Mouse (Mus musculus) gastrocnemius, postnatal 14 days (tissue): Measurements from ENCODE around the gene Ptprg. TPM values are rescaled to one million over a fixed set of nuclear protein-coding genes. Genes with fewer than 3 reads are reported as not detected.
"Not testable (repeated sequence)": the region's sequence is repeated elsewhere in the genome, so short reads cannot be mapped to it uniquely, and the experiment has no call there.

ENCODE experiments used
- DNase-seq: peaks from one replicate; pipeline ENCODE4 v3.0.0; 2021; ENCODE audit warnings: mixed read lengths
- intact Hi-C: fragments of 180-260 bp; cut with DNase I; formaldehyde crosslinking; loops from one replicate; pipeline ENCODE4 v1.15.1; 2025; ENCODE audit warnings: low total_unique reads
- total RNA-seq, 2 experiments: library from RNA; stranded (reverse); gene quantifications; 2 replicates each; pipeline ENCODE4 v1.2.3; 2021

The Ptprg gene
- total RNA-seq, 2 experiments from 2014 or later, result 31.2 to 34.5 TPM

GRCm38 (mm10) chr14:12061313-12061712 lies 508.0 kb downstream of the Ptprg start:
- DNase-seq, intact Hi-C loops: not testable (repeated sequence)

DNA sequence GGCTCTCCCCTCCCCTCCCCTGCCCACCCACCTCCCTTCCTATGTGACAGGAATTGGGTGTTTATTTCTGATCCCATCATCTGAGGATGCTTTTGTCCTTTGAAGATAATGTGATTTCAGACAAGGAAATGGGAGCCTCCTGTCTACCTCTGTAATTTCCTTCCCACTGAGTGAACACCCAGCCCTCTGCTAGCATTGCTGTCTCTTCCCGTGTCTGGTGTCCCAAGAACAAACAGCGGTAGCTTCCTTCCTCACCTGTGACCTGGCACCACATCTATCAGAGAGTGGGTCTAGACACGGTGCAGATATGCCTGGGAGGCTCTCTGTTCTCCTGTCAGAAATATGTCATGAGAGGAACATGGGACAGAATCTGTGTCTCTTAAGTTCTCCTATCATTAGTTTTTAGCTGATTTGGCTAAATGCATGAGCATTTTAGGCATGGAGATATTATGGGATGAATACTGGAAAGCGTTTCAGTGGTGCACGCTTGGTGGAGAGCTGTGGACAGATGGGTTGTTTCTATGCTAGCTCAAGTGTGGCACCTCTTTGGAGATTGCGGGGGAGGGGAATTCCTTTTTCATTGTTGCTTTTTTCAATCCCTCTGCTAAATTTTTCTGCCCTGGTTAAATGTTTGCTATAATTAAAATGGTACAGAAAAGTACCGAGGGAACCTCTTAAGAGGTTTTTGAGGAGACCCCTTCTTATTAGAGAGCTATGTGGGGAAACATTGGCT lies 509.5 kb downstream of the Ptprg start:
- no peak for DNase-seq
- intact Hi-C loops, result no loop called here

- intact Hi-C loops, result no loop called here
- no peak for DNase-seq
Measured at GRCm38 (mm10) chr14:12065001-12065400, 511.7 kb downstream of the Ptprg start.

GRCm38 (mm10) chr14:12065736-12066135 lies 512.4 kb downstream of the Ptprg start:
- intact Hi-C loops, result no loop called here
- DNase-seq, result no peak

DNA sequence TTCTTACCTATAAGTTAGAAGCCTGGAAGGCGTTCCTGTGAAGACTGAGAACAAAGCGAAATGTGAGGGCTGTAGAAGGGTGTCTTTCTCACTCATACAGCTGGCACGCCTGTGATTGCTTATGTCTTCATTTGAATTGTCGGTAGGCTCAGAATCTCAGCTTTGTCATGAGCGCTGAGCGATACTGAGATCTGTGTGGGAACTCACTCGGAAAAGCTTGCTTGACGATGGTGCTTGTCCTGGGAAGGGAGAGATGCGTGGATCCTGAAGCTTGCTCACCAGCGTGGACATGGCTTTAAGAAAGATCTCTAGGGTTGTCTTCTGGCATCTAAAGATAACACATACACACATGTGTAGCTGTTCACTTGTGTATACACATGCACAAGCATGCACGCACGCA lies 516.4 kb downstream of the Ptprg start:
- intact Hi-C loops, result no loop called here
- no peak for DNase-seq

DNA sequence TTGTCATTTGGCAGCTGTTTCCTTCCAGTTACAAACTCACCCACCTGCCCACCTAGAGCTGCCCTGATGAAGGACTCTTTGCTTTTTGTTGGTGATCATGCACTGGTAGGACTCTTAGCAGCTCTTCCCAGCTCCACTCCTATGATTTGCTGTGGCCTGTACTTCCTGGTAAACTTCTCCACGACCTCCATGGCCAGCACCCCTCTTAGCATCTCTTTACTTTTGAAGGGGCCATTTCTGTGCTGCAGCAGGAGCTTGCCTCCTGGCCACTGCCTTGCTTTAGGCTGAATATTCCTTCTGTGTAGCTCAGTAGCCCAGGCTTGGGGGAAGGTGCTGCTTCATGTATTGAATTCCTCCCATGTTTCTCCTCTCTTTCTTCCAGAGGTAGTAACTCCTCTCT lies 517.0 kb downstream of the Ptprg start:
- intact Hi-C loops, result no loop called here
- no peak for DNase-seq

- intact Hi-C loops, result no loop called here
- no peak for DNase-seq
Measured at GRCm38 (mm10) chr14:12070856-12071465, 517.6 kb downstream of the Ptprg start.

DNA sequence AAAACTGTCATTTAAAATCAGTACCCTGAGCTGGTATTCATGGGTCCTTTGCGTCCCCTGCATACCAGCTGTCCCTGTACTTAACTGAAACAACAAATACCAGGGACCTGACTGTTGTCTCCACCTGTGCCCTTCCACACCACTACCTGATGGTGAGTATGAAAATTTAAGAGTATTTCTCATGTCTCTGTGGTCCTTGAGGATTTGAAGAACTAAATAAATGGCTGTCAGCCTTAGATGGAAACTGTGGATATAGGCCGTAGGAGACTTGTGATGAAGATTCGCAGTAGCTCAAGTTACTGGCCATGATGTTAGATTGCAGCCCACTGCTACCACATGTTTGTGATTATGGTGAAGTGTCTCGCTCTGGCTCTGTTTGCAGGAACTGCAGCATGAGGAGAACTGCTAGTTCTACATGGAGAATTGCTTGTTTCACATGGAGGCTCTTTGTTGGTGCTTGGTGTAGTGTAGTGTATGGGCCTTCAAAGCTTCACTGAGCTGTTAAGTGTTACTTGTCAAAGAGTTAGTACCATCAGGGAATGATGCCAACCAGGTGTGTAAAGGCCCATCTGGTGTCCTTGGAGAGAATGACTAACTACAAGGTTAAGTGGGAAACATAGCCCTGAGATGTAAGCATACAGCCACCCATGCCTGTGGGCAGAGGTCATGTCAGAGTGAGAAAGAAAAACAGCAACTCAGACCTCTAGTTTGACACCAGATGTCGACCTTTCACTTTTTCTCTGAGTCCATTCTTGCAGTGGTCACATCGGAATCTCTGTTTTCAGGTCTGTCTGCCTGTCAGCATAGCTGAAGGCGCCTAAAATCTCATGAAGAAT lies 518.9 kb downstream of the Ptprg start:
- DNase-seq, result no peak
- intact Hi-C loops, result no loop called here

DNA sequence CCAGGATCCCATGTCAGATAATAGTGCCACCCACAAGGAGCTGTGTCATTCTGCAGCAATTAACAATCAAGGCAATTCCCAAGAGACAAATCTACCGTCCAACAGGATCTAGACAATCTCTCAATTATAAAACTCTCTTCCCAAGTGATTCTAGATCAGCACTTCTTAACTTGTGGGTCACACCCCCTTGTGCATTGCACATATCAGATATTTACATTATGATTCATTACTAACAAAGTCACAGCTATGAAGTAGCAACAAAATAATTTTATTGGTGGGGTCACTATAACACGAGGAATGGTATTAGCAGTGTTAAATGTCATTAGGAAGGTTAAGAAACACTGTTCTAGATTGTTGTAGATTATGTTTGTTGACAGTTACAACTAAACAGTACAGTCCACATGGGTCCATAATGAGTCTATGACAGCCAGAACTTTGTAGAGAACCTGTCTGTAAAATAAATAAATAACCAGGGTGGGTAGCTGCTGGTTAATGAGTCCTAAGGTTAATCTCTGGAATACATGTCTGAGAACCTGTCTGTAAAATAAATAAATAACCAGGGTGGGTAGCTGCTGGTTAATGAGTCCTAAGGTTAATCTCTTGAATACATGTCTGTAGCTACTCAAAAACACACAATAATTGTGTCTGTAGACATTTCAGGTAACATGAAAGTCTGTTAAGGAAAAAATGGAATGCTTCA lies 520.2 kb downstream of the Ptprg start:
- no peak for DNase-seq
- intact Hi-C loops, result no loop called here

- DNase-seq, result no peak
- intact Hi-C loops, result no loop called here
Measured at GRCm38 (mm10) chr14:12077193-12077592, 523.9 kb downstream of the Ptprg start.

DNA sequence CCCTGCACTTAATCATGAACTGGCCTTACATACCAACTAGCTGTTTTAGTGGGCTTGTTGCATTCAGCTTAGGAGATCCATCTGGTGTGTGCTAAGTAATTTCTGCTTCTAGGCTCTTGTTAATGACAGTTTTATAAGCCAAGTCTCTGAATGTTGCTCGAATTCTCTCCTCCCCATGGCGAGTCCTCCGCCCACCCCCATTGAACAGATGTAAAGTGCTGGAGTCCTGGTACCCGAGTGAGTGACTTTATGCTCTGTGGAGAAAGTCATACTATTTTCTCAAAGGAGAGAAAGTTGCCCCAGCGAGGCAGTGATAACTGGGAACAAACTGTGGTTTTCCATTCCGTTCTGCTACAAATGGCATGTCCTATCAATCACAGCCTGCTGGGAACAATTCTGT lies 525.9 kb downstream of the Ptprg start:
- DNase-seq, result no peak
- intact Hi-C loops, result no loop called here

DNA sequence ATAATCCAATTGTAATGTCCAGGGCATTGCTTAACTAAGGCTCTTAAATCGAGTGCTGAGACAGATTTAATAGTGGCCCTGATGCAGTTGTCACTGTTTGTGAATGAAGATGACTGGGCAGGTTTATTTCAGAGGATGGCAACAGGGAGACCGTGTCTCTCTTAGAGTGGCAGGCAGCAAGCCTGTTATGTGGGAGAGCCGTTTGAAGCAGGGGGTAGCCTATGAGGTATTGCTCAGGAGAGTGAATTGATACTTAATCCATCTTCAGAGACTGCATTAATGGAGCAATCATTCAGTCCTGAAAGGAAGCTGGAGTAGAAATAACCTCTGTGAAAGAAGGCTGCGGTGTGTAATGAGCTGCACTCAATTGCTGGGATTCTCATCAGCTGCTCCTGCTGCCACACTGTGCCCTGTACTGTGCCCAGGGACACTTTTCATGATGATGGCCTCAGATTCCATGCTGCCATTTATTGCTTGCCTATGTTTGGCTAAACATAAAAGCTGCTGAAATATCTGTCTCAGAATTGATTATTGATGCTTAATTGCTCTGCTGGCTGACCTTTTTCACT lies 526.6 kb downstream of the Ptprg start:
- intact Hi-C loops, result no loop called here
- no peak for DNase-seq

GRCm38 (mm10) chr14:12082131-12082921 lies 529.0 kb downstream of the Ptprg start:
- intact Hi-C loops, result no loop called here
- no peak for DNase-seq

DNA sequence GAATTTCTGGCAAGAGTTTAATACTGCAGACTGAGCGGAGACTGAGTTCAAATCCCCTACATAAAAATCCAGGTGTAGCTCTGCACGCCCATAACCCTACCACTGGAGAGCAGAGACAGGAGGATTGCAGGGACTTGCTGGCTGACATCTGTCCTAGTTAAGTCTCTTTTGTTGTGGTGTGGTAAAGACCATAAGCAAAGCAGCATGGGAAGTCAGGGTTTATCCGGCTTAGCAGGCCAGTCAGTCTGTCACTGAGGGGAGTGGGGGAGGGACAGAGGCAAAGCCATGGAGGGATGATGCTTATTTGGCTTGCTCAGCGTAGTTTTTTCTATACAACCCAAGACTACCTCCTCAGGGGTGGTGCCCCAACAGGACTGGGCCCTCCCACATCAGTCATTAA lies 530.7 kb downstream of the Ptprg start:
- DNase-seq, result no peak
- intact Hi-C loops, result no loop called here

DNA sequence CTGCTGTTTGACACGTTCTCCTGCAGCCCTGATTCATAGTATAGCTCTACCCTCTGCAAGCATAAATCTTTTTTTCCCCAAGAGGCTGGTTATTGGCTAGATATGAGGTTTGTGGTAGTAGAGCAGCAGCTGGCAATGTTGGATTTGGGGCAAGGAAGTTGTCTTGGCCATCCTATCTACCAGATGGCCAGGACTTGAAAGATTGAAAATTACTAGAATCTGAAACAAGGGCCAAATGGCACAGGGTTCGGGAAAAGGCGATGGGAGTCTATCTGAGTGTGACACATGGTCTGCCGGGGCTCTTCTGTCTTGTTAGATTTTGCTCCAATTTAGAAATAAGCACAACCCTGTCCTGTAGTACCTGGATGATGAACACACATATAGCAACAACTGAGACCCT lies 531.7 kb downstream of the Ptprg start:
- intact Hi-C loops, result no loop called here
- no peak for DNase-seq

GRCm38 (mm10) chr14:12086167-12086566 lies 532.8 kb downstream of the Ptprg start:
- no peak for DNase-seq
- intact Hi-C loops, result no loop called here

- intact Hi-C loops, result loop anchor here (10.0 kb wide), 1 partner anchor 185 kb away; no protein-coding TSS in a partner anchor
- no peak for DNase-seq
Measured at GRCm38 (mm10) chr14:12089954-12090353, 536.6 kb downstream of the Ptprg start.

- intact Hi-C loops, result loop anchor here (10.0 kb wide), 1 partner anchor 187 kb away; no protein-coding TSS in a partner anchor
- DNase-seq, result no peak
Measured at GRCm38 (mm10) chr14:12091730-12092129, 538.4 kb downstream of the Ptprg start.
